Mouse (Mus musculus): ENCODE results near the gene Phldb2. TPM values are rescaled to one million over a fixed set of nuclear protein-coding genes. Genes with fewer than 3 reads are reported as not detected.

Phldb2 gene
- polyA plus RNA-seq, 1 experiment from 2014 or later, result 31.4 TPM

GRCm38 (mm10) chr16:45945174-45945631, 8.2 kb downstream of the Phldb2 start:
- peak overlapping the region; percentile 25; the same call in 1 of the 2 replicates for H3K4me2 ChIP-seq
- no peak overlapping the region; the same call in 1 of the 2 replicates for H3K27ac ChIP-seq
- WGBS, result 17% methylated on average over 11 of the region's 11 CpGs
- ATAC-seq (ENCODE audit: insufficient read depth, low FRiP score, low read depth), result peak; percentile 63; the same call in 1 of the 2 replicates
- H3K9ac ChIP-seq, result no peak overlapping the region
- H3K36me3 ChIP-seq, result no peaks in the 10 kb centered on the region
- H3K27me3 ChIP-seq (replicated peaks), result no peaks in the 10 kb centered on the region
- H3K4me3 ChIP-seq (replicated peaks), result no peak overlapping the region
- H3K4me1 ChIP-seq, result peaks cover 4% of the 10 kb centered on the region; the same call in 1 of the 2 replicates
- no peaks in the 10 kb centered on the region for H3K9me3 ChIP-seq

- Histone ChIP-seq H3K4me3 (replicated peaks) (no peak overlapping the region), H3K36me3 (no peaks in the 10 kb centered on the region), H3K9me3 (no peaks in the 10 kb centered on the region), H3K4me2 (no peak overlapping the region), H3K27me3 (replicated peaks) (no peaks in the 10 kb centered on the region), H3K27ac (no peak overlapping the region), H3K4me1 (peaks cover 4% of the 10 kb centered on the region; the same call in 1 of the 2 replicates), H3K9ac (no peak overlapping the region)
- ATAC-seq (ENCODE audit: insufficient read depth, low FRiP score, low read depth), result no peak
- WGBS, result 63% methylated on average over 8 of the region's 8 CpGs
These were observed 11.1 kb downstream of the Phldb2 start for GRCm38 (mm10) chr16:45942169-45942891.

- no peaks in the 10 kb centered on the region for H3K9me3 ChIP-seq
- no peak overlapping the region for H3K9ac ChIP-seq
- no peak overlapping the region for H3K4me2 ChIP-seq
- H3K27me3 ChIP-seq (replicated peaks), result no peaks in the 10 kb centered on the region
- no peak overlapping the region for H3K4me3 ChIP-seq (replicated peaks)
- WGBS, result 87% methylated on average over 2 of the region's 2 CpGs
- H3K36me3 ChIP-seq, result no peaks in the 10 kb centered on the region
- no peak for ATAC-seq (ENCODE audit: insufficient read depth, low FRiP score, low read depth)
- peaks cover 4% of the 10 kb centered on the region; the same call in 1 of the 2 replicates for H3K4me1 ChIP-seq
- H3K27ac ChIP-seq, result no peak overlapping the region
These were observed 12.7 kb downstream of the Phldb2 start for GRCm38 (mm10) chr16:45940701-45941100.

DNA sequence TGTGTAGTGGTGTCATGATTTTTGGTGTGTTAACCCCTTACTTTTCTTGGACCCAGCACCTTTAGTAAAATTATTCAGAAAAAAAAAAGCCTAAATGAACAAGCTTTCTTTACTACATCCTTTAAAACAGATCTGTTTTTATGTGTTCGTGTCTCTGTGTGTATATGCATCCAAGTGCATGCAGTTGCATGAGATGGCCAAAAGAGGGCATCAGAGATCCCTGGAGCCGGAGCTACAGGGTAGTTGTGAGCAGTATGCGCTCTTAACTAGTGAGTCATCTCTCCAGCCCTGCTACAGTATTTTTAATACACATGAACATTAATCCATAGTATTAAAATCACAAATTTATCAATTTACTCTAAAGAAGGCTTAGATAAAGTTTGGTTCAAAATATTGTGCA, 14.0 kb downstream of the Phldb2 start:
- Histone ChIP-seq H3K36me3 (no peaks in the 10 kb centered on the region), H3K27me3 (replicated peaks) (no peaks in the 10 kb centered on the region), H3K4me2 (no peak overlapping the region), H3K9me3 (no peaks in the 10 kb centered on the region), H3K9ac (no peak overlapping the region), H3K4me1 (0 out of 2 replicates have a peak, but pooled peaks cover 3% of the 10 kb centered on the region), H3K27ac (no peak overlapping the region), H3K4me3 (replicated peaks) (no peak overlapping the region)
- WGBS, result 91% methylated on average over 3 of the region's 3 CpGs
- no peak for ATAC-seq (ENCODE audit: insufficient read depth, low FRiP score, low read depth)

- 44% methylated on average over 2 of the region's 2 CpGs for WGBS
- Histone ChIP-seq H3K4me2 (no peak overlapping the region), H3K4me1 (0 out of 2 replicates have a peak, but pooled peaks cover 3% of the 10 kb centered on the region), H3K27ac (no peak overlapping the region), H3K4me3 (replicated peaks) (no peak overlapping the region), H3K9ac (no peak overlapping the region), H3K36me3 (no peaks in the 10 kb centered on the region), H3K27me3 (replicated peaks) (no peaks in the 10 kb centered on the region), H3K9me3 (no peaks in the 10 kb centered on the region)
- ATAC-seq (ENCODE audit: insufficient read depth, low FRiP score, low read depth), result no peak
These were observed 16.0 kb downstream of the Phldb2 start for GRCm38 (mm10) chr16:45937381-45937780.

GRCm38 (mm10) chr16:45936521-45936920, 16.9 kb downstream of the Phldb2 start:
- no peaks in the 10 kb centered on the region for H3K9me3 ChIP-seq
- H3K4me2 ChIP-seq, result no peak overlapping the region
- H3K27ac ChIP-seq, result no peak overlapping the region; the same call in 1 of the 2 replicates
- no peak overlapping the region for H3K4me3 ChIP-seq (replicated peaks)
- 0 out of 2 replicates have a peak, but pooled peaks cover 3% of the 10 kb centered on the region for H3K4me1 ChIP-seq
- ATAC-seq (ENCODE audit: insufficient read depth, low FRiP score, low read depth), result peak; percentile 73; the same call in 1 of the 2 replicates
- H3K27me3 ChIP-seq (replicated peaks), result no peaks in the 10 kb centered on the region
- WGBS, result 40% methylated on average over 2 of the region's 2 CpGs
- no peaks in the 10 kb centered on the region for H3K36me3 ChIP-seq
- no peak overlapping the region for H3K9ac ChIP-seq

- Histone ChIP-seq H3K4me3 (replicated peaks) (no peak overlapping the region), H3K27me3 (replicated peaks) (no peaks in the 10 kb centered on the region), H3K4me1 (0 out of 2 replicates have a peak, but pooled peaks cover 3% of the 10 kb centered on the region), H3K36me3 (no peaks in the 10 kb centered on the region), H3K9ac (no peak overlapping the region), H3K9me3 (no peaks in the 10 kb centered on the region), H3K27ac (peak overlapping the region; percentile 41; the same call in 1 of the 2 replicates), H3K4me2 (no peak overlapping the region)
- ATAC-seq (ENCODE audit: insufficient read depth, low FRiP score, low read depth), result peak; percentile 53
- 52% methylated on average over 3 of the region's 3 CpGs for WGBS
These were observed 17.4 kb downstream of the Phldb2 start for GRCm38 (mm10) chr16:45935956-45936483.

DNA sequence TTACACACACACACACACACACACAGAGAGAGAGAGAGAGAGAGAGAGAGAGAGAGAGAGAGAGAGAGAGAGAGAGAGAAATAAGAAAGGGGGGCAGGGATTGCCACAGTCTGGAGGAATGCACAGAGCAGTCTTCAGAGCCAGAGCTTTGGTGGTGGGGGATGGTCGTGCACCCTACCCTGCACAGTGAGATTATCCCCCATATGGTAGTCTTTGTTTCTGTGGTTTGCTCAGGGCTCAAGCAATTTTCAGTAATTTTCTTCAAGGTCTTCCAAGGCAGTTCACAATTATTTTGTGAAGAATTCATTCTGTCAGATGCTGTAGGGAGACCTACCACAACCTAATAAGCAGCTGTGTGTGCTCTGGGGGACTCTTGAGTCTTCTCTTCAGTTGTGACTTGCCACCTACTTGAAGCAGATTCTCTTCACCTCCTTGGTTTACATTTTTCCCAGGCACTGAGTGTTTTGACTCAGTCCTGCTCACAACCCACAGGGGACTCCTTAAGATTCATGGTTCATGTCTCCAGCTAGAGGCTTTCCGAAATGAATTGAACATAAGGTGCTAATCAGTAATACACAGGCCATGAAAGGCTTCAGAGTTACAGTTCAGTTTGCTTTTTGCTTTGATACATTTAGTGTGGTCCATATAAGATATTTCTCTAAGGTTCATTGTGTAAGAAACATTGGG, 18.5 kb downstream of the Phldb2 start:
- Histone ChIP-seq H3K4me2 (no peak overlapping the region), H3K36me3 (no peaks in the 10 kb centered on the region), H3K27ac (no peak overlapping the region), H3K9ac (no peak overlapping the region), H3K27me3 (replicated peaks) (no peaks in the 10 kb centered on the region), H3K4me1 (0 out of 2 replicates have a peak, but pooled peaks cover 3% of the 10 kb centered on the region), H3K9me3 (no peaks in the 10 kb centered on the region), H3K4me3 (replicated peaks) (no peak overlapping the region)
- WGBS, result 46% methylated on average over 2 of the region's 2 CpGs
- ATAC-seq (ENCODE audit: insufficient read depth, low FRiP score, low read depth), result no peak

DNA sequence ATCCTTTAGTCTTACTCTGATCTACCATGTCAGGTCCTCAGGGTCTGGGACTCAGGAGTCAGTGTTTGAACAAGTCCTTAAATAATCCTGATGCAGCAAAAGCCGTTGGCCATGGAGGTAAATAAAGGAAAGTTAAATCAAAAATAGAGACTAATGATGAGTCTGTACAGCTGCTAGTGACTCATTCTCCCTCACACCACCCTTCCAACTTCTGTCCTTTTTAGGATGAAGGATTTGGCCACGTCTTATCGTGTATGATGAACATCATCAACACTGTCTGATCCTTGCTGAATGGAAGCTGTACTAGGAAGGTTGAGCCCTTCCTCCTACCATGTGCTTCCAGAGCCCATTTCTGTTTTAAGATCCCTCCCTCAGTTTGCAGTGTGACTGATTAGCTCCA, 23.1 kb downstream of the Phldb2 start:
- H3K4me2 ChIP-seq, result no peak overlapping the region
- no peaks in the 10 kb centered on the region for H3K36me3 ChIP-seq
- H3K9ac ChIP-seq, result no peak overlapping the region
- 49% methylated on average over 3 of the region's 3 CpGs for WGBS
- no peaks in the 10 kb centered on the region for H3K27me3 ChIP-seq (replicated peaks)
- no peak for ATAC-seq (ENCODE audit: insufficient read depth, low FRiP score, low read depth)
- no peaks in the 10 kb centered on the region for H3K9me3 ChIP-seq
- no peak overlapping the region for H3K4me3 ChIP-seq (replicated peaks)
- H3K27ac ChIP-seq, result peak overlapping the region; percentile 28; the same call in 1 of the 2 replicates
- H3K4me1 ChIP-seq, result 0 out of 2 replicates have a peak, but pooled peaks cover 3% of the 10 kb centered on the region

- Histone ChIP-seq H3K27ac (no peak overlapping the region), H3K4me2 (no peak overlapping the region), H3K4me1 (peaks cover 7% of the 10 kb centered on the region; the same call in 1 of the 2 replicates), H3K9me3 (no peaks in the 10 kb centered on the region), H3K27me3 (replicated peaks) (no peaks in the 10 kb centered on the region), H3K36me3 (no peaks in the 10 kb centered on the region), H3K9ac (no peak overlapping the region), H3K4me3 (replicated peaks) (no peak overlapping the region)
- ATAC-seq (ENCODE audit: insufficient read depth, low FRiP score, low read depth), result no peak
- WGBS, result 48% methylated on average over 4 of the region's 4 CpGs
These were observed 25.3 kb downstream of the Phldb2 start for GRCm38 (mm10) chr16:45928090-45928489.

DNA sequence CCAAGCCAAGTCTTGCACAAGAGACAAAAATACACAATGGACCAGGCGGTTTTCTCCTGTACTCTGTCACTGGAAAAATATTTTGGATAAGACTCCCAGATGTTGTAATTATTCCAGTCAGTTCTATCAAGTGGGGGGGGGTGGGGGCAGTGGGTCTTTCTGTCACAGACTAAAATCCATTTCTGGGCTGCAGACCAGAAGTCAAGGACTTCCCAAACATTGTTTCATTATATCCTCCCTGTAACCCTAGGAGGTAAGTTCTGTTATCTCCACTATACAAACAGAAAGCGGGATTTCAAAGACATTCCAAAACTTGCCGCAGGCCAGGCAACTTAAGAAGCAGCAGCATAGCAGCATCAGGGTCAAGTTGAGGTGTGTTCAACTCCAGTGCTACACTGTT, 25.8 kb downstream of the Phldb2 start:
- ATAC-seq (ENCODE audit: insufficient read depth, low FRiP score, low read depth), result no peak
- WGBS, result 16% methylated on average over 3 of the region's 3 CpGs
- H3K4me2 ChIP-seq, result no peak overlapping the region
- no peak overlapping the region for H3K27ac ChIP-seq
- H3K36me3 ChIP-seq, result no peaks in the 10 kb centered on the region
- no peak overlapping the region for H3K4me3 ChIP-seq (replicated peaks)
- H3K9ac ChIP-seq, result no peak overlapping the region
- H3K9me3 ChIP-seq, result no peaks in the 10 kb centered on the region
- no peaks in the 10 kb centered on the region for H3K27me3 ChIP-seq (replicated peaks)
- peaks cover 7% of the 10 kb centered on the region; the same call in 1 of the 2 replicates for H3K4me1 ChIP-seq

DNA sequence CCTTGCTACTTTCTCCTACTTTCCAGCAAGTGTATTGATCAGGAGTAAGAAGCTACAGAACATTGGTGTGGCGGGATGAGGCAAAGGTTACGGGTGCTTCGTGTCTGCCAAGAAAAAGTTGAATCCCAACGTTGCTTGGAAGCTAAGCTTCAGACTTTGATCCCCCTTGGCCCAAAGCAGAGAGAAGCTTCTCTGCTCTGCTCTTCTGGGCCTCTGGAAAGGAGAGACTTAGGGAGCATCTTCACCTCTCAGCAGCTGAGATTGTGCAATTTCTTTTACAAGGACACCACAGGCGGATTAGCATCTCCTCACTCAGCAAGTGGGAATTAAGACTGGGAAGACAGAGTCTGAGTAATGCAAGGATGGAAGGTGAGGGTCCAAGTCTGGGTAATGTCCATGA, 26.5 kb downstream of the Phldb2 start:
- H3K27me3 ChIP-seq (replicated peaks), result no peaks in the 10 kb centered on the region
- no peak overlapping the region for H3K9ac ChIP-seq
- no peaks in the 10 kb centered on the region for H3K9me3 ChIP-seq
- no peaks in the 10 kb centered on the region for H3K36me3 ChIP-seq
- WGBS, result 84% methylated on average over 5 of the region's 5 CpGs
- peaks cover 7% of the 10 kb centered on the region; the same call in 1 of the 2 replicates for H3K4me1 ChIP-seq
- H3K4me2 ChIP-seq, result no peak overlapping the region
- no peak overlapping the region for H3K27ac ChIP-seq
- H3K4me3 ChIP-seq (replicated peaks), result no peak overlapping the region
- ATAC-seq (ENCODE audit: insufficient read depth, low FRiP score, low read depth), result no peak
